In genomic region chrX:99198961-99199631, GRCm38 (mm10) we compare ENCODE assay signal across 8 mouse cellular contexts.
A peak's percentile ranks its signal among the peaks of the same experiment; 100 is the strongest.
DNase-seq lines count a peak whose midpoint lies in the region; ATAC-seq and TF ChIP-seq lines count a peak whose summit lies in the region.

No protein-coding gene starts in this region.

- 14% methylated on average over 27 of the region's 29 CpGs for WGBS in bone marrow, adult 2 months
- 29% methylated on average over 29 of the region's 29 CpGs for WGBS in embryonic facial prominence, embryonic 15.5 days
- WGBS in heart, embryonic 12.5 days: 16% methylated on average over 29 of the region's 29 CpGs
- 20% methylated on average over 29 of the region's 29 CpGs for WGBS in kidney, embryonic 15.5 days
- WGBS in limb, embryonic 15.5 days: 33% methylated on average over 29 of the region's 29 CpGs
- WGBS in midbrain, embryonic 15.5 days: 19% methylated on average over 29 of the region's 29 CpGs

- H3K4me1 ChIP-seq in CH12.LX (ENCODE audit: control insufficient read depth in 1 of 2, insufficient read depth in 2 of 2): peaks cover 0 to 19% of the 10 kb centered on the region in 2 experiments; a peak in 2 of 4 replicates
- no peaks in the 10 kb centered on the region for H3K4me1 ChIP-seq in bone marrow, adult 2 months (ENCODE audit: control insufficient read depth, insufficient read depth, low read length)
- peaks cover 19% of the 10 kb centered on the region for H3K4me1 ChIP-seq in embryonic facial prominence, embryonic 15.5 days
- peaks cover 58% of the 10 kb centered on the region for H3K4me1 ChIP-seq in heart, embryonic 12.5 days (replicated peaks)
- peaks cover 38% of the 10 kb centered on the region for H3K4me1 ChIP-seq in kidney, embryonic 15.5 days
- H3K4me1 ChIP-seq in limb, embryonic 15.5 days: peaks cover 25% of the 10 kb centered on the region
- H3K4me1 ChIP-seq in midbrain, embryonic 15.5 days: peaks cover 12% of the 10 kb centered on the region

- H3K9me3 ChIP-seq in CH12.LX (replicated peaks; ENCODE audit: low read length): no peaks in the 10 kb centered on the region
- H3K9me3 ChIP-seq in embryonic facial prominence, embryonic 15.5 days (replicated peaks): no peaks in the 10 kb centered on the region
- H3K9me3 ChIP-seq in heart, embryonic 12.5 days (replicated peaks): no peaks in the 10 kb centered on the region
- H3K9me3 ChIP-seq in kidney, embryonic 15.5 days (replicated peaks): no peaks in the 10 kb centered on the region
- H3K9me3 ChIP-seq in limb, embryonic 15.5 days: no peaks in the 10 kb centered on the region
- H3K9me3 ChIP-seq in midbrain, embryonic 15.5 days: no peaks in the 10 kb centered on the region

- dilution Hi-C loops in CH12.LX (cut with MboI; ENCODE audit: extremely low pct_ligation_motif_present, extremely low pct_unique_long_range_greater_than_20kb, low sequenced_read_pairs): no loop called here

- TF ChIP-seq POLR2A in CH12.LX (IDR thresholded peaks at IDR 0.05; ENCODE audit: low read depth, low read length): no peak
- TF ChIP-seq POLR2A in bone marrow, adult 2 months (IDR thresholded peaks at IDR 0.05; ENCODE audit: borderline replicate concordance, control insufficient read depth, low read depth, low read length): no peak; the same call in 1 of the 2 replicates

- no peaks in the 10 kb centered on the region for H3K79me2 ChIP-seq in CH12.LX (replicated peaks; ENCODE audit: control insufficient read depth, extremely low read depth, insufficient read depth, poor library complexity, severe bottlenecking)

- TF ChIP-seq EP300 in CH12.LX (IDR thresholded peaks at IDR 0.05; ENCODE audit: low read length): no peak

- TF ChIP-seq RAD21 in CH12.LX (IDR thresholded peaks at IDR 0.05; ENCODE audit: low read depth, low read length): no peak

- no peak overlapping the region for H3K27ac ChIP-seq in CH12.LX (ENCODE audit: insufficient read depth, low read depth)
- peak overlapping the region; percentile 27; the same call in 1 of the 2 replicates for H3K27ac ChIP-seq in bone marrow, adult 2 months (ENCODE audit: control insufficient read depth, insufficient read depth, low read depth, low read length, poor library complexity)
- H3K27ac ChIP-seq in embryonic facial prominence, embryonic 15.5 days (replicated peaks): peak overlapping the region; percentile 84
- H3K27ac ChIP-seq in heart, embryonic 12.5 days (ENCODE audit: poor library complexity, severe bottlenecking): peak overlapping the region; percentile 99
- H3K27ac ChIP-seq in kidney, embryonic 15.5 days: peak overlapping the region; percentile 94
- peak overlapping the region; percentile 71 for H3K27ac ChIP-seq in limb, embryonic 15.5 days
- peak overlapping the region; percentile 79 for H3K27ac ChIP-seq in midbrain, embryonic 15.5 days

- peak; percentile 80 for ATAC-seq in embryonic facial prominence, embryonic 15.5 days (ENCODE audit: insufficient number of reproducible peaks, low FRiP score, low TSS enrichment, low read depth)
- peak; percentile 88 for ATAC-seq in heart, embryonic 12.5 days (ENCODE audit: insufficient number of reproducible peaks, low FRiP score)
- ATAC-seq in kidney, embryonic 15.5 days (replicated peaks; ENCODE audit: low FRiP score): peak; percentile 86
- peak; percentile 64 for ATAC-seq in limb, embryonic 15.5 days (ENCODE audit: insufficient number of reproducible peaks, low FRiP score, low TSS enrichment, low read depth)
- ATAC-seq in midbrain, embryonic 15.5 days (replicated peaks): peak; percentile 84

- no peak overlapping the region; the same call in 1 of the 2 replicates for H3K4me2 ChIP-seq in CH12.LX (ENCODE audit: insufficient read depth, low read depth, poor library complexity, severe bottlenecking)
- H3K4me2 ChIP-seq in embryonic facial prominence, embryonic 15.5 days (replicated peaks): peak overlapping the region; percentile 42
- H3K4me2 ChIP-seq in heart, embryonic 12.5 days: peak overlapping the region; percentile 61
- peak overlapping the region; percentile 55 for H3K4me2 ChIP-seq in kidney, embryonic 15.5 days
- peak overlapping the region; percentile 41 for H3K4me2 ChIP-seq in limb, embryonic 15.5 days
- H3K4me2 ChIP-seq in midbrain, embryonic 15.5 days: peak overlapping the region; percentile 41

- peak; percentile 46 for DNase-seq in CH12.LX (ENCODE audit: extremely low read depth)
- DNase-seq in testis, postnatal 14 days (ENCODE audit: low spot score): peak; percentile 20

- TF ChIP-seq CTCF in CH12.LX (conservative IDR thresholded peaks at IDR 0.05 in 1 of 2, IDR thresholded peaks at IDR 0.05 in 1 of 2; ENCODE audit: low read depth in 2 of 2, low read length in 2 of 2): no peak
- no peak for TF ChIP-seq CTCF in bone marrow, adult 2 months (IDR thresholded peaks at IDR 0.05; ENCODE audit: control insufficient read depth, insufficient read depth, low read length)

- in situ Hi-C loops in CH12.LX (cut with MboI; ENCODE audit: low pct_ligation_motif_present, low pct_unique_long_range_greater_than_20kb, low sequenced_read_pairs): no loop called here

- peak overlapping the region in 1 of 3 experiments; percentile 37 for H3K4me3 ChIP-seq in CH12.LX (replicated peaks in 1 of 3; ENCODE audit: low read depth in 2 of 3, low read length in 2 of 3, poor library complexity in 1 of 3)
- peak overlapping the region; percentile 54 for H3K4me3 ChIP-seq in bone marrow, adult 2 months (replicated peaks; ENCODE audit: control insufficient read depth, low read depth, low read length)
- H3K4me3 ChIP-seq in embryonic facial prominence, embryonic 15.5 days (replicated peaks): peak overlapping the region; percentile 28
- H3K4me3 ChIP-seq in heart, embryonic 12.5 days: peak overlapping the region; percentile 24; the same call in 1 of the 2 replicates
- H3K4me3 ChIP-seq in kidney, embryonic 15.5 days (replicated peaks): peak overlapping the region; percentile 25
- H3K4me3 ChIP-seq in limb, embryonic 15.5 days: peak overlapping the region; percentile 23
- H3K4me3 ChIP-seq in midbrain, embryonic 15.5 days: peak overlapping the region; percentile 21

- no peak overlapping the region for H3K9ac ChIP-seq in CH12.LX (ENCODE audit: insufficient read depth, low read depth)
- H3K9ac ChIP-seq in embryonic facial prominence, embryonic 15.5 days: no peak overlapping the region
- peak overlapping the region; percentile 52 for H3K9ac ChIP-seq in heart, embryonic 12.5 days
- H3K9ac ChIP-seq in kidney, embryonic 15.5 days: peak overlapping the region; percentile 24; the same call in 1 of the 2 replicates
- H3K9ac ChIP-seq in limb, embryonic 15.5 days: no peak overlapping the region
- peak overlapping the region; percentile 22; the same call in 1 of the 2 replicates for H3K9ac ChIP-seq in midbrain, embryonic 15.5 days

- H3K27me3 ChIP-seq in CH12.LX (replicated peaks): no peaks in the 10 kb centered on the region
- peaks cover 12% of the 10 kb centered on the region for H3K27me3 ChIP-seq in embryonic facial prominence, embryonic 15.5 days
- H3K27me3 ChIP-seq in heart, embryonic 12.5 days (replicated peaks): peaks cover 14% of the 10 kb centered on the region; the same call in 1 of the 2 replicates
- H3K27me3 ChIP-seq in kidney, embryonic 15.5 days: peaks cover 44% of the 10 kb centered on the region
- peaks cover 47% of the 10 kb centered on the region for H3K27me3 ChIP-seq in limb, embryonic 15.5 days
- H3K27me3 ChIP-seq in midbrain, embryonic 15.5 days (replicated peaks): peaks cover 6% of the 10 kb centered on the region; the same call in 1 of the 2 replicates

- H3K36me3 ChIP-seq in CH12.LX (replicated peaks in 1 of 2; ENCODE audit: control insufficient read depth in 1 of 2, insufficient read depth in 1 of 2, low read length in 1 of 2): no peaks in the 10 kb centered on the region
- no peaks in the 10 kb centered on the region for H3K36me3 ChIP-seq in embryonic facial prominence, embryonic 15.5 days
- H3K36me3 ChIP-seq in heart, embryonic 12.5 days: no peaks in the 10 kb centered on the region
- no peaks in the 10 kb centered on the region for H3K36me3 ChIP-seq in kidney, embryonic 15.5 days
- no peaks in the 10 kb centered on the region for H3K36me3 ChIP-seq in limb, embryonic 15.5 days
- no peaks in the 10 kb centered on the region for H3K36me3 ChIP-seq in midbrain, embryonic 15.5 days (replicated peaks)

TF ChIP-seq in CH12.LX, 34 proteins besides CTCF, POLR2A, EP300 and RAD21:
- TF ChIP-seq MEF2A (IDR thresholded peaks at IDR 0.05; ENCODE audit: borderline replicate concordance, low read depth, low read length): peak; percentile 13; the same call in 1 of the 2 replicates
- no peak for TF ChIP-seq MYC (IDR thresholded peaks at IDR 0.05; ENCODE audit: low read depth, low read length)
TF ChIP-seq in CH12.LX: peak in this region for 1.

Comparison
In these comparisons a context has a peak if more than half of its experiments do, and no peak if none do; other contexts are left out.
1. H3K9ac ChIP-seq: peak in heart, embryonic 12.5 days (single experiment), kidney, embryonic 15.5 days (single experiment) and midbrain, embryonic 15.5 days (single experiment); none in CH12.LX (single experiment), embryonic facial prominence, embryonic 15.5 days (single experiment) and limb, embryonic 15.5 days (single experiment).
2. Peak in every context shown above with its lines, with median percentiles within 50 percentile points of each other: ATAC-seq.